Mouse (Mus musculus) heart, postnatal 10 days (tissue): ENCODE data around the gene Pip5k1c. TPM values are rescaled to one million over a fixed set of nuclear protein-coding genes. Genes with fewer than 3 reads are reported as not detected.

Experiments
- DNase-seq, 2 experiments: peaks; one replicate each; pipeline ENCODE4 v3.0.0; 2021
- intact Hi-C: fragments of 180-260 bp; cut with DNase I; formaldehyde crosslinking; loops from one replicate; pipeline ENCODE4 v1.15.1; 2025
- total RNA-seq, 2 experiments: library from RNA; stranded (reverse); gene quantifications; 2 replicates each; pipeline ENCODE4 v1.2.3; 2021

Gene Pip5k1c
- total RNA-seq, 2 experiments from 2014 or later: 43.2 to 46.4 TPM

DNA sequence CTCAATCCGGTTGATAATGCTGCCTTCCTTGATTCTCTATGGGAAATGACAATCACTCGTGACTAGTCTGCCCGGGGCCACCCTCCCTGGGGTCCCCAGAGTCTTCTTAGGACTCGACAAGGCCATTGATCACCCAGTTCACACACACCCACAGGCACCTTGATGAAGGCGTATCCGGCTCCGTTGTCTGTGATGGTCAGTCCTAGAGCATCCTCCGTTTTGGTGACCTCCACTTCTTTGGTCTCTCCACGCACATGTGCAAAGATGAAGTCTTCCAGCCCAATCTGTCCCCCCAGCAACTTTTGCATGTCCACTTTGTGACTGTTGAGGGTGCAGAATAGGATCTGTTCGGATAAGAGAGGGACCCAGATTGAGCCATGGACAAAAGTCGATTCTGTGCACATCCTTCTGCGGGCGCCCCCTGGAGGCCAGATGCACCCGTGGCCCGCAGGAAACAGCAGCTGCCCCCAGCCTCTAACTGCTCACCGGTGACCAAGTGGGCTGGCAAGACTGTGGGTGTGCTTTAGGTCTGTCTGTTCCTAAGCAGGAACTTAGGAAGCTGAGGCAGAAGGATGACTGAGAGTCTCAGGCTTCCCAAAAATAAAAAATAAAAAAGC is 48.7 kb downstream of the Pip5k1c start:
- DNase-seq: peak; percentile 73 to 89
- intact Hi-C loops: loop anchor here (2.0 kb wide), 1 partner anchor 15 kb away; no protein-coding TSS in a partner anchor

DNA sequence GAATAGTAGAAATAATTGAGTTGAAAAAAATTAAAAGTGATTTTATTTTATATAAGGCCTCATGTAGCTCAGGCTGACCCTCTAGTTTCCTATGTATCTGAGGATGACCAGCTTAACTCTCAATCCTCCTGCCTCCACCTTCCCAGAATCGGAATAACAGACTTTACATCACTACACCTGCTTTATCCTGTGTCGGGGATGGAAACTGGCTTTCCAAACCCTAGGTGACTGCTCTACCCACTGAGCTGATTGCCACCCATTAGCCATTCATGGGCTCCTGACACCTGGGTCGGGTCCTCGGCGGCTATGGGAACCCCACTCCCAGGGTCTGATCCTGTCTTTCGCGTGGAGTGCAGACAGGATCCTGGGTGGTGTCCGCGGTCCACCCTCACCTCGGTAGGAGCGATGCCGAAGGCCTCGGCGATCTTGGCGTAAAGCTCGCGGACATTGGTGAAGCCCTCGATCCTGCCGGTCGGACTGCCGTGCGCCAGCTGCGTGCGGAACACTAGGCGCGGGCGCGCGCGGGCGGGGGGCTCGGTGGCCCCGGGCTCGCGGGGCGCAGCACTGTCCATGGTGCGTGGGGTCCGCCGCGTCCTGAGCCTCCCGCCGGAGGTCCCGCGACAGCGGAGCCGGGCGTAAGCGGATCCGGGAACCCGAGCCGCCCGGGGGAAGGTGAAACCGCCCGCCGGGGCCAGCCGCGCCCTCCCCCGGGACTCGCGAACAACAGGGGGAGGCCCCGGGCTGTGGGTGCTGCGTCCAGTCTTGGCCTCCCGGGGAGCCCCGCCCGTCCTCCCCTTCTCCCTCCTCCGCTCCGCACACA is 50.1 kb downstream of the Pip5k1c start, which contains the start of gene Gipc3:
Gene Gipc3 (minus strand): TSS at position 581 of the 820 bp plus-strand sequence.
- intact Hi-C loops: no loop called here
- no peak for DNase-seq

DNA sequence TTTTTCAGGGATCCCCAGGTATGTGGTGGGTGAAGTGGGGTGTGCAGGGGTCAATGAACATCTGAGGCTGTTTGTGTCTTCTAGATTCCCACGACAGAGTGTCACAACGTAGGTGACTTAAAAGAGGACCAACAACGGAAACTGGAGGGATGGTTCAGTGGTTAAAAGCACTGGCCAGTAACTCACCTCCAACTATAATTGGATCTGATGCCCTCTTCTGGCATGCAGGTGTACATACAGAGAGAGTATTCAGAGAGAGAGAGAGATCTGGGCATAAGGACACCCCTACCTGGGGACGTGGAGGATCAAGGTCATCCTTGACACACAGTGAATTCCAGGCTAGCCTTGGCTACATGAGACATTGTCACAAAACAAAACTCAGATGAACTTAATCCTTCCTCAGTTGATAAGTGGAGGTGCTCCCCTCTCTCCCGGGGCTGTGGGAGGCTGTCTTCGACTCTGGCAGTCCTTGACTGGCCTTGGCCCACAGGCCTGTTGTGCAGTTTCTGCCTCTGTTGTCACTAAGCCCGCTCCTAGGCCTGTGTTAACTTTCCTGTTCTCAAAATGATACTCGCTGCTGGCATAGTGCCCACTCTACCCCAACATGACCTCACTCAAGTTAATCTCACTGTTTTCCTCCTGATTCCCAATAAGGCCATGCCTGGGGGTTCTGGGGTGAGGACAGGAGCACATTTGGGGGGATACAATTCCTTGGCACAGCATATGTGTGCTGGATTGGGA is 51.8 kb downstream of the Pip5k1c start:
- intact Hi-C loops: loop anchor here (2.0 kb wide), 1 partner anchor 56 kb away; no protein-coding TSS in a partner anchor
- peak in 1 of 2 experiments; percentile 67 for DNase-seq

DNA sequence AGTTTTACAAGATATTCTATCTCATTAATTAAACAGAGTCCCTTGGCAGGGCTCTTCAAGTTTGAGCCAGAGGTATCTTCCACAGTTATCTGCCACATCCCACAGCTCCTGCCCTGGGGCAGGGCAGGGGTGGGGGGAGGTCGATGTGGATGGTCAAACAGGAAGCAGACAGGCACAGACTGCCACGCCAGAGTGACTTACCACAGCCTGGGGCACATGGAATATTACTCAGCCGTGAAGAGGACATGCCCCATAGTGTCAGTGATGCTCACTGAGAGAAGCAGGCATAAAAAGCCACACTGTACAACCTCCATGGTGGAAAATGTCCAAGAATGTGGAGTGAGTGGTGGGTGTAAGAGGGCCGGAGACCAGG is 52.4 kb downstream of the Pip5k1c start:
- intact Hi-C loops: loop anchor here (2.0 kb wide), 1 partner anchor 56 kb away; no protein-coding TSS in a partner anchor
- DNase-seq: no peak

DNA sequence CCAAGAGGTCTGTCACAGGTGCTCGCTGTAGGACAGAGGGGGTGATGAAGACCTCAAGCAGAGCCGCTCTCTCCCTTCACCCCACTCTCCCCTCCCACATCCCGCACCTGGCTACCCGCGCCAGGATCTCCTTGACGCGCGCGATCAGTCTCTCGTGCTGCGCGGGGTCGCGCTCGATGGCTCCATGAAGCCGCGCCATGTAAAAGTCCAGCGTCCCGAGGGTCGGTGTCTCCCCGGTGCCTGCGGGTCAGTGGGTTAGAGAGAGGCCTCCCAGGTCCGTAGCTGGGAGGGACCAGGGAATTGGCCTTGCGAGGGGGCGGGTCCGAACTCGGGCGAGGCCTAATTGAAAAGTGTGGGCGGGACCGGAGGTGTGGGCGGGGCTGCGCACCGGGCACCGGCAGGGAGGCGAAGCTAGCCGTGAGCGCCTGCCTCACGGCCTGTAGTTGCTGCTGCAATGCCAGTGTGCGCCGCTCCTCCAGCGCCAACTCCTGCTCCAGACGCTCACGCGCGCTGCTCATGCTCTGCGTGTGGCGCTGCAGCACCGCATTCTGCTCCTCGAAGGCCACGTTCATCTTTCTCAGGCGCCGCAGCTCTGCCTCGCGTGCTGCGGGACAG is 53.8 kb downstream of the Pip5k1c start:
- intact Hi-C loops: no loop called here
- DNase-seq: no peak

DNA sequence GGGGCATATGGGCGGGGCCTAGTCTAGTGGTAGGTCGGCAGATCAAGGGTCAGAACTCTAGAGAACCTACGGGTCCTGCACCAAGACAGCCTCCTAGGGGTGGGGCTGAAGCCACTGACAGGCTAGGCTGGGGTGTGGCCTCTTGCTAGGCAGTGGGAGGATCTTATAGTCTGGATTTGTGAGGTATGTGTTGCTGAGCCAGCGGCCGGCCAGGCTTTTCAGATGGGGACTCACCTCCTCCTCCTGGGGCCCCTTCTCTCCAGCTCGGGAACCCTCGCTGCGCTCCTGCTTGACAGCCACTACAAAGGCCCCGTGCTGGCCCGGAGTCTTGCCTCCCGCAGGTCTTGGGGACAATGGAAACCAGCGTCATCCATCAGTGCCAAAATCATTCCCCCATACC is 56.4 kb downstream of the Pip5k1c start:
- peak; percentile 54 to 61 for DNase-seq
- intact Hi-C loops: no loop called here

DNA sequence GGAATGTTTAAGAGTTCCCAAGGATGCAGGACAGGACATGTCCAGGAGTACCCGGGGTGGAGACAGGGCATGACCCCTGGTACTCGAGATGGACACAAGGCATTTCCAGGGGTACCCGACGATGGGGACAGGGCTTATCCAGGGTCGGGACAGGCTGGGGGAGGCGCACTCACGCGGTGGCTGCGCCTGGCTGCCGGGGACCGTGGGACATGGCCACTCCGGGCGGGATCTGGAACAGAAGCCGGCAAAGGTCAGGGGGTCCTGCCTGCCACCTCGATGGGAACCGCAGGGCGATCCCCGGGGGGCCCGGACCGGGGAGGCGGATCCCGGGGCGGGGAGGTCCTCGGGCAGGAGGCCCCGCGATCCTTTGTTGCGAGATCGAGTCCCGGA is 57.2 kb downstream of the Pip5k1c start:
- intact Hi-C loops: no loop called here
- no peak for DNase-seq

DNA sequence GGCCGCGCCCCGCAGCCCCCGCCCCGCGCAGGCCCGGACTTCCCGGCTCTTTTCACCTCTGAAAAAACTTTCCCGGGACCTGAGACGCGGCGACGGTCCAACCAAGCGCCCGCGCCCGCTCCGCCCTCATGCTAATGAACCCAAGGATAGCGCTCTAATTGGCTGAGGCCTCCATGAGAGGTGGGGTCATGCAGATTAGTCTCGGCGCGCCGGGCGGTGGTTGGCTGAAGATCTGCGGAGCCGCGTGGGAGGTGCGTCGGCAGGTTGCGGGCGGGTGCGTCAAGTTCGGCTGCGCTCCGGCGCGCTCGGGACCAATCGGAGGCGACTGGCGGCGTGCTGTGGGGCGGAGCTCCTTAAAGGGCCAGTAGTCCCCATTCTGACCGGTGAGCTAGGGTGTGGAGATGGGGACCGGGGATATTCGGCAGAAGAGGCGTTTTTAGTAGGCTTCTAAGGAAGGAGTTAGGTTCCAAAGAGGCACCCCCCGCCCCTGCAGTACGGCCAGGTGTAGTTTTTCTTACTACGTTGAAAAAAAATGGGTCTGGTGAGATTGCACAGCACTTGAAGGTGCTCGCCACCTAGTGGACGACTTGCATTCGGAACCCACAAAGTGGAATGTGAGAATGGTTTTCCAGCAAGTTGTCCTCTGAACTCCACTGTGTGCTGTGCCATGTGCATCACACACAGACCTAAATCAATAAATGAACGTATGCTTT is 57.7 kb downstream of the Pip5k1c start, which contains the start of gene Hmg20b:
Gene Hmg20b (minus strand): TSS at position 130 of the 713 bp plus-strand sequence.
- intact Hi-C loops: no loop called here

DNA sequence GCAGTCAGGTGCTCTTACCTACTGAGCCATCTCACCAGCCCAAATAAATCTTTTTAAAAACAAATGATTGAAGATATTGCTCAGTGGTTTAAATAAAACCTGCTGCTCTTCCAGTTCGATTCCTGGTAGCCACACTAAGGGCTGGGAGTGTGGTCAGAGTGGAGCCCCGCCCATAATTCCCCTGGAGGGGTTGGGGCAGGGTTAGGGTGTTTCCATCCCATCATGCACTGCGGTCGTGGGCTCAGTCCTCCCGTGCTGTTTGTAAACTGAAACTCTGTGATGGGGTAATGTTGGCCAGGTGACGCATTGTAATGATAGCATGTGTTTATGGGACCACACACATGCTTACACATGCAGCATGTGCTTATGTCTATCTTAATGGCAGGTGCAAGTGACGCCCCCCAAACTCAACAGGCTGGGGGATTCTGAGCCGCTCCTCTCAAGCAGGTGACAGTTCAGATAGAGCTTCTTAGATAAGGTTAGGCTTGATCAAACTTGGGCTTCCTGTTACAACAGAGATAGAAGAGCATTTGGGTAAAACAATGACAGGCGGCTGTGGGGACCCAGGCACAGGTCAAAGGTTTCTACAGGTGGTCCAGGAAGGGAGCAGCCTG is 59.0 kb downstream of the Pip5k1c start:
- intact Hi-C loops: no loop called here
- no peak for DNase-seq

More for the DNA sequence above, 57.7 kb downstream of the Pip5k1c start, which contains the start of gene Hmg20b:
- peak; percentile 99 to 100 for DNase-seq

DNA sequence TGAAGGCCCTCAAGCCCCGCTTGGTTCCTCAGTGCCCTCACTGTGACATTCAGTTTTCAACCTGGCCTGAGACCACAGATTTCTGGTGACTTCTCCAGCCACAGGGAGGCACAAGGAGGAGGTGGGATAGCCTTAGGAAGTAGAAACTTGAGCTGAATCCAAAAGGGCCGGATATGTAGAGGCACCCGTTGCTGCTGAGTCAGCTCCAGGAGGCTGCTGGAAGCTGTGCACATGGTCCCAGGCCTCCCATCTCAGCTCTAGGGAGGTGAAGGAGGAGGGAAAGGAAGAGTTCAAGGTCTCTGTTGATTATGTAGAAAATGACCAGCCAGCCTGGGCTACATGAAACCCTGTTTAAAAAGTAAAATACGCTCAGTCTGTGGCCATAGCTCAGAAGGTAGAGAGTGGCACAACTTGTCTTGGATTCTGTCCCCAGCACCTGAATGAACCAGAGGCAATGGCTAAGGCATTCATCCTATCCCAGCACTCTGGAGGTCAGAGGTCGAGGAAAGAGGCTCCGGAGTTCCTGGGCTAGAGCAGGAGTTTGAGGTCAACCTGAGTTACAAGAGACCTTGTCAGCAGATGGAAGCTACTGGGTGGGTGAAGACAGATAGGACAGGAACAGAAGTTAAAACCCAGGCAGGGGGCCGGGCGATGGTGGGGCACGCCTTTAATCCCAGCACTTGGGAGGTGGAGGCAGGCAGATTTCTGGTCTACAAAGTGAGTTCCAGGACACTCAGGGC is 62.1 kb downstream of the Pip5k1c start:
- DNase-seq: no peak
- intact Hi-C loops: no loop called here

DNA sequence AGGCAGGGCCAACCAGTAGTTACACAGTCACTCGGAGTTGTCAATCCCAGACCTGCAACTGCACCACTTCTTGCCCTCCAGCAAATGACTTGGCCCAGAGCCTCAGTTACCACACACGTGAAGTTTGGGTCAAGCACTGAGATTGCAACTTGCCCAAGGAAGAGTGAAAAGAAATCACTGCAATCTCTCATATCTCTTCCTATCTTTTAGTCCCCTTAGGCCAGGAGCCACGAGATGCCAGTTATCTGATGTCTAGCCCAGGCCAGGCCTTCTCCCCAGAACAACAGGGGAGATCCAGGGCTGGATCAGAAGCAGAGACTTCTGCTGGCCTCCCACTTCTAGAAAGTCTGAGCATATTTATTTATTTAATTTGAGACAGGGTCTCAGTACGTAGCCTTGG is 62.8 kb downstream of the Pip5k1c start:
- intact Hi-C loops: no loop called here
- no peak for DNase-seq

DNA sequence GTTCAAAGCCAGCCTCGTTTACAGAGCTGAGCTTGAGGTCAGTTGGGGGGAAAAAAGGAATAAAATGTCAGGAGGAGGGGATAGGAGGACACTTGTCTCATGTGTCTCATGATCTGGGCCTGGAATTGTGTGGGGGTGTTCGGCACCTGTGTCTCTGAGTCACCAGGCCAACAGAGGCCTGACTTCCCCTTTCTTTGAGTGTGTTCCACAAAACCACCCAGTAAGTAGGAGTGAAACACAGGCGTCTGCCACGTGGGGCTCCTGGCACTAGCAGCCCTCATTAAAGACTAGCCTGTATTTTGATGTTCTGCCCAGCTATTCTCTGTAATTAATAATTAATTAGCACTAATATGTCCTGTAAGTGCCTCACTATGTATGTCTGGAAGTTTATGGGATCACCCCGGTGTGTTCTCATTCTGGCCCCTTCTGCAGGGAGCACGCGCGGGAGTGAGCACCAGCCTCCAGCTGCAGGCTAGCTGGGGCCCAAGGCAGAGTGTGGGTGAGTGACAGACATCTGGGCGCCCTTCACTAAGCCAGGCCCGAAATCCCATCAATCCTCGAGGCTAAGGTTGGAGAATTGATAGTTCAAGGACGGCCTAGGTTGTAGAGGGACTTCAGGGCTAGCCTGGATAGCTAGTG is 63.7 kb downstream of the Pip5k1c start:
- no peak for DNase-seq
- intact Hi-C loops: no loop called here

DNA sequence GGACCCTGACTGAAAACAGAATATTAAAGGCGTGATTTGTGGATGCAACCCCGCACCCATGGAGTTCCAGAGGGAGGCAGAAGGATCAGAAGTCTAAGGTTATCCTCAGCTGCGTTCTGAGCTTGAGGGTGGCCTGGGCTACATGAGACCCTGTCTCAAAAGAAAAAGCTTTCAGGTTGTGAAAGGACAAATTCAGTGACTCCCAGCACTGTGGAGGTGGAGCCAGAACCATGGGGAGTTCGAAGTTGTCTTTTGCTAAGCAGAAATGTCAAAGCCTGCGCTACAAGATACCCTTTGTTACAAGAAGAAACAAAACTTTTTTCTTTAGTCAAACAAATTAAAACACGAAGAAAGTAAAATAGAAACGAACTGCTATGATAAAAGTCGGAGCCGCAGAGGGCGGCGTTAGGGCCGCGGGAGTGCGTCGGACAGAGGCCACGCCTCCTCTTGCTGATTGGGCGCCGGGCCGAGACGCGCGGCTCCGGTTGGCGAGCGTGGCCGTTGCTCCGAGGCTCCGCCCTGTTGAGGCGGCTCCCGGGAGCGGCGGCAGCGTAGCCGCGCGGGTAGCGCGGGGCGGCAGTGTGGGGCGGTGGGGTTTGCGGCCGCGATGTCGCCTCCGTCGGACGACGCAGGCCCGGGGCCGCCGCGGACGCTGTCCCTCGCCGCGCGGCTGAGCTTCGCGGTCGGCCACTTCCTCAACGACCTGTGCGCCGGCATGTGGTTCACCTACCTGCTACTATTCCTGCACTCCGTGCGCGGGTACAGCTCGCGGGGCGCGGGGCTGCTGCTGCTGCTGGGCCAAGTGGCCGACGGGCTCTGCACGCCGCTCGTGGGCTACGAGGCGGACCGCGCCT is 64.5 kb downstream of the Pip5k1c start, which contains the start of gene Mfsd12:
Gene Mfsd12 (plus strand): TSS at position 501 of the 854 bp plus-strand sequence.
- intact Hi-C loops: no loop called here
- peak; percentile 95 for DNase-seq

DNA sequence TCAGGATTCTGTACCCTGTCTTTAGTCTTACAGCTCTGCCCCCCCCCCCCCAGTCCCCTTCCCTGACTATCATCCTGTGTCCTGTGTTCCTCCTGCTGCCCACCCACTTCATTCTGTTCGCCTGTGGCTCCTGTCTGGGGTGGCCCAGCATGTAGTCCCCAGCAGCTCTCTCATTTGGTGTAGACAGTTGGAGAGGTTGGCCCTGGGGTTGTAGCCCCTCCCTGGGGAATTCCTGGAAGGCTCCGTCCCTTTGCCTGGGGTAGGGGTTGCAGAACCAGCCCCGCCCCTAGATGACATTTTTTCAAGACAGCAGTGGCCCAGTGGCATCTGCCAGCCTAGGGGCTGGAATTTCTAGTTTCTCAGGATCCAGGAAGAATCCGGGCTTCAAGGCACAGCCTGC is 65.4 kb downstream of the Pip5k1c start:
- intact Hi-C loops: loop anchor here (2.0 kb wide), 1 partner anchor 19 kb away; no protein-coding TSS in a partner anchor

DNA sequence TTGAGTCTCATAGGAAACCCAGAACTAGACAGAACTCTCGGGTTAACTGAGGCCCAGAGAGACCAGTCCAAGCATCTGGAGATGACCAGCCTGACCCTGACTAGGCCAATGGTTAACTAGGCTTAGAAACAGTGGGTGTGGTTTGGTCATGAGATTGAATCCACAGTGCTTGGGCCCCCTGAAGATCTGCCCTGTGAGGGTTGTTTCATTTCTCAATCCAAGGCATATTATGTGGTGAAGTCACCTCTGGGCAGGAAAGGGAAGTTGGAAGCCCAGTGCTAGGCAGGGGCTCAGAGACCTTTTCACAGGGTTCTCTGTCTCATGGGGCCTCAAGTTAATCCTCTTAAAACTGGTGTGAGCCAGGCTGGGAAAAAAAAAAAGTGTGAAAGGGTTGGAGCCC is 66.1 kb downstream of the Pip5k1c start:
- no peak for DNase-seq
- intact Hi-C loops: loop anchor here (2.0 kb wide), 1 partner anchor 18 kb away; no protein-coding TSS in a partner anchor

More for the DNA sequence above, 65.4 kb downstream of the Pip5k1c start:
- no peak for DNase-seq

DNA sequence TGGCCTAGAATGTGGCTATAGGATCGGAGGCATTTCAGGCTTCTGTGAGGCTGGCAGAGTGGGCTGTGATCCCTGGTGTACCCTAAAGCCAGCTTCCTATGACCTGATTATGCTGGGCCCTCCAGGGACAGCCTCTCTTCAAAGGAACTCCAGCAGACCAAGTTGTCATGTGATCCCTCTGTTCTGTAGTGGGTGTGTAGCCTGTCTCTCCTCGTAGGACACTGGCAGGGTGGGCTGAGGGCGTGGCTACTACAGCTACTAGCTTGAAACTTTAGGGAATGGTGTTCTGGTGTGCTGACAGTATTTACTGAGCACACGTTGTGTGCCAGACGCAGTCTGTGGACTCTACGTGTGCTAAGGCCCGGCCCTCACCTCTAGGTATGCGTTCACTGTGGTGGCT is 68.0 kb downstream of the Pip5k1c start:
- intact Hi-C loops: no loop called here
- no peak for DNase-seq

DNA sequence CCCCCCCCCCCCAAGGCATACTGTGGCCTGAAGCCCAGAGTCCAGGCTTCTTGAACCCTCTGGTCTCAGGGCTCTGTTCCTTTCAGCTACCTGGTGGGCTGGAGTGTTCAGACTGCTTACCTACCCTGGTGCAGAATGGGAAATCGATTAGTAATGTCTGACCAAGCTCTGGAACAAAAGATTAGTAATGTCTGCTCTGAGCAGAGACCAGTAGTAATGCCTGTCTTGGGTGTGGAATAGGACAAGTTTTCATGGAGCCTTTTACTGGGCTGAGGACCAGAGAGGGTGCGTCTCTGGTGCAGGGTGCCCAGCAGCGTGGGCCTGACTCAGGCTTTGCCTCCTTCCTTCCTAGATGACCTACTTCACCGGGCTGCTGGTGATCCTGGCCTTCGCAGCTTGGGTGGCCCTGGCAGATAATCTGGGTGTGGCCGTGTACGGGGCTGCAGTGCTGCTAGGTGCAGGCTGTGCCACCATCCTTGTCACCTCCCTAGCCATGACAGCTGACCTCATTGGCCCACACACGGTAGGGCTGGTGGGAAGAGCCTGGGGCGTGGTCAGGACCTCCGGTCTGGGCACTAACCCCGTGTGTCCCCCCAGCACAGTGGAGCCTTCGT is 69.7 kb downstream of the Pip5k1c start:
- no peak for DNase-seq
- intact Hi-C loops: no loop called here
